Mouse (Mus musculus): Measurements from ENCODE around the gene Rora. TPM values are rescaled to one million over a fixed set of nuclear protein-coding genes. Genes with fewer than 3 reads are reported as not detected.
"Not testable (repeated sequence)": the region's sequence is repeated elsewhere in the genome, so short reads cannot be mapped to it uniquely, and the experiment has no call there.

The Rora gene
- total RNA-seq, 1 experiment from 2014 or later, result 3.4 TPM

DNA sequence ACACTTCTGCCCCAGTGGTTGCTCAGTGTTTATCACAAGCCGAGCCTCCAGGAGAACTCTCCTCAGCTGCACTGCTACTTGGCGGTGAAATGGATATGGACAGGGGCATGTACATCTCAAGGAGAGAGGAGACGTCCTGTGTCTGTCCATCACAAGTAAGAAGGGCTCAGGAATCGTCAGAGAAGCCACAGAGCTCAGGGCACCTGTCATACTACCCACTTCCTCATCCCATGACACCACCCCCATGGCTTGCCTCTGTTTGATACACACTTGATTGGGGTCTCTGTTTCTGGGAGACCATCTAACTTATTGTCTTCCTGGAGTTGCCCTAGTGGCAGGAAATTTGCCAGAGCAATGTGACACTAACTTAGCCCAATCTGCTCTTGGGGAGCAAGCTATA is 433.3 kb downstream of the Rora start:
- no peak for ATAC-seq (replicated peaks; ENCODE audit: insufficient number of reproducible peaks, low FRiP score, low TSS enrichment, poor library complexity, severe bottlenecking)

DNA sequence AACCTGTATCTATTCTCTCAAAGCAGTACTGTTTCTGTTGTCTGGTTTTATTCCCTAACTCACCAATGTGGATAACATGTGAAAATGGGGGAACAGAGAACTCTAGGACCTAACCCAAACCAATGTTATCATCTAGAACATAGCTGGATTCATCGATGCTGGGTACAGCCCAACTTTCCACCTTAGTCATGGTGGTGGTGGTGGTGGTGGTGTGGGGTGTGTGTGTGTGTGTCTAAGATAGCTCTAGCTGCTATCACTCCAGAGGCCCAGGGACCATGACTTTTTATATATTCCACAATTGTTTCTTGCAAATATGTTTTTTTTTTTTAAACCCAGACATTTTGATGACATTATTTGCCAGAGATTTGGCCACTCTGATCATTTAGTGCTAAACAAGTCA is 433.7 kb downstream of the Rora start:
- no peak for ATAC-seq (replicated peaks; ENCODE audit: insufficient number of reproducible peaks, low FRiP score, low TSS enrichment, poor library complexity, severe bottlenecking)

DNA sequence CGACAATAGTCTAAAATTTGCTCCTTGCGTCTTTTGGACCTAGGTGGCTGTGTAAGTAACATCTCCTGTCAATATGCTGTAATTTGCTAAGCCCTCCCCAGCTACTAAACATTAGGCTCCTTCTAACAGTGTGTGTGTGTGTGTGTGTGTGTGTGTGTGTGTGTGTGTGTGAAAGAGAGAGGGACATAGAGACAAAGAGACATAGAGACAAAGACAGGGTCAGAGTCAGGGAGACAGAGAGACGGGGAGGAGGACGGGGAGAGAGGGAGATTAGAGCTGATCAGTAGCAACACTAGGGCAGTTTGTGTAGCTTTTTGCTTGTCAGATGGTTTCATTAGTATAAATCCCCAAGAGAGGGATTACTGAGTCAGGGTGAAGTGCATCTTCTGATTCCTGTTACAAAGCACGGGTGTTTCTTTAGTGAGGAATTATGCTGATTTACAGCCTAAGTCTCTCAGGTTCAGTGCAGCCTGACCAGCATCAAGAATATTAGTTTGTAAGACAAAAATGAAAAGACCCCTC is 437.2 kb downstream of the Rora start:
- no peak for ATAC-seq (replicated peaks; ENCODE audit: insufficient number of reproducible peaks, low FRiP score, low TSS enrichment, poor library complexity, severe bottlenecking)

- no peak for ATAC-seq (replicated peaks; ENCODE audit: insufficient number of reproducible peaks, low FRiP score, low TSS enrichment, poor library complexity, severe bottlenecking)
Observed at GRCm38 (mm10) chr9:69092119-69093013, 438.8 kb downstream of the Rora start.

DNA sequence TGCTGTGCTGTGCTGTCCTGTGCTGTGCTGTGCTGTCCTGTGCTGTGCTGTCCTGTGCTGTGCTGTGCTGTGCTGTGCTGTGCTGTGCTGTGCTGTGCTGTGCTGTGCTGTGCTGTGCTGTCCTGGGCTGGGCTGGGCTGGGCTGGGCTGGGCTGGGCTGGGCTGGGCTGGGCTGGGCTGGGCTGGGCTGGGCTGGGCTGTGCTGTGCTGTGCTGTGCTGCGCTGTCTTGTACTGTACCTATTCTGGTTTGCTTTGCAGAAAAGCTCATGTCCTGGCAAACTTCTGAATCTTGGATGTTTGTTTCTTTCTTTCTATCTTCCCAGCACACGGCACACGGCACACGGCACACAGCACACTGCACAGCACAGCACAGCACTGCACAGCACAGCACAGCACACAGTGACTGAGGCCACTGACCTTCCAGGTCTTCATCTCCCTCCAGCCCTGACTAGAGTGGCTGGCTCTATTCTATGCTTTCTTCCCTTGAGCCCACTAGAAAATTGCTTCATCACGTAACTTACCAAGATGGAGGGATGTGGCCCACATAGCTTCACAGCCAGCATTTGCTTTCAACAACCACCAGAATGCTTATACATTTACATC is 446.7 kb downstream of the Rora start:
- not testable (repeated sequence) for ATAC-seq (replicated peaks; ENCODE audit: insufficient number of reproducible peaks, low FRiP score, low TSS enrichment, poor library complexity, severe bottlenecking)

DNA sequence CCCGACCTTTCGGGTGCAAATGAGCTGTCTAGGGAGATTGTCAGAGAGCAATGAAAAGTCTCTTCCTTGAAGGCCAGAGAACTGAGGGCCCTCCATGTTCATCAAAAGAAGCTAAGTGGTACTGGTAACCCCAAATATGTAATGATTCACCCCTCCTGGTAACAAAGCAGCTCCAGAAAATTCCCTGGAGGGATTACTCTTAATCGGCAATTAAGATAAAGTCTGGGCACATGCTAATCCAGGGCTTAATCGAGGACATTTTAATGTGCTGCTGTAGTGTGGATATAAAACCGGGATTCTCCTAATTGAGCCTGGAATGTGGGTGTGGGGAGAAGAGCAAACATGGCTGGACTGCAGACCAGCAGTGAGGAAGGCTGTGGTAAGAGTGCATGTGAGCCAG is 450.7 kb downstream of the Rora start:
- no peak for ATAC-seq (replicated peaks; ENCODE audit: insufficient number of reproducible peaks, low FRiP score, low TSS enrichment, poor library complexity, severe bottlenecking)

GRCm38 (mm10) chr9:69109618-69110300 is 456.2 kb downstream of the Rora start:
- ATAC-seq (replicated peaks; ENCODE audit: insufficient number of reproducible peaks, low FRiP score, low TSS enrichment, poor library complexity, severe bottlenecking), result no peak

GRCm38 (mm10) chr9:69110301-69110674 is 456.7 kb downstream of the Rora start:
- no peak for ATAC-seq (replicated peaks; ENCODE audit: insufficient number of reproducible peaks, low FRiP score, low TSS enrichment, poor library complexity, severe bottlenecking)

DNA sequence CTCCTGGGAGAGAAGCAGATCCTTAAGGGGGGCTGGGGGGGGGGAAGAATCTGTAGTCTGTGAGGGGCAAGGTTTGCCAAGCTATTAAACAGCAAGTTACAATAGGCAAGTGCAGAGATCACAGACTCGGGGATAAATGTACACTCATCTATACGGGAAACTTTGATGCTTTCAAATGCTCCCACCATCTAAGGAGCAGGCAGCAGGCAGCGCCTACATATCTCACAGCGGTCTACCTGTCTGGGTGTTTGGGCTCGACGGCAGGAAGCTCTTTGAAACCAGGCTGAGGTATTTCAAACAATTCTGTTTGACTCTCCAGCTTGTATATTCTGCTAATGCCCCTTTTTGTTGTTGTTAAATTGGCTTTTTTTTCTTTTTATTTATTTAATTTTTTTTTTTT is 457.1 kb downstream of the Rora start:
- no peak for ATAC-seq (replicated peaks; ENCODE audit: insufficient number of reproducible peaks, low FRiP score, low TSS enrichment, poor library complexity, severe bottlenecking)

GRCm38 (mm10) chr9:69111539-69111938 is 458.0 kb downstream of the Rora start:
- no peak for ATAC-seq (replicated peaks; ENCODE audit: insufficient number of reproducible peaks, low FRiP score, low TSS enrichment, poor library complexity, severe bottlenecking)

- ATAC-seq (replicated peaks; ENCODE audit: insufficient number of reproducible peaks, low FRiP score, low TSS enrichment, poor library complexity, severe bottlenecking), result no peak
Observed at GRCm38 (mm10) chr9:69114429-69114984, 460.9 kb downstream of the Rora start.

DNA sequence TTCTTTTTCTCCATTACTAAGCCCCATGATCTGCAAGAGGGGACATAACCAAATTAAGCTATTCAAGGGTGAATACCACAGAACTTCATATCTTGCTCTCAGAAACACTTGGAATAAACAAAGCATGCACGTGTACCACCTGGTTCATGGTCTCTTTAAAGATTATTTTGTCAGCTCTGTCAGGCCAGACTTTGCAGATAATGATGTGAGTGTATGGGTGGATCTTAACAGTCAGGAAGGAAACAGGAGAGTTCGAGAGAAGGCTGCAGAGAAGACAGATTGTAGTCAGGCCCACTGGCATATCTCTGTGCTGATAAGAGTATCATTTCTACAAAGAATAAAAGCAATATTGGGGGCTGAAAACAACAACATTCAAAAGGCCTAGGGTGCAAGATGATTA is 463.2 kb downstream of the Rora start:
- no peak for ATAC-seq (replicated peaks; ENCODE audit: insufficient number of reproducible peaks, low FRiP score, low TSS enrichment, poor library complexity, severe bottlenecking)

DNA sequence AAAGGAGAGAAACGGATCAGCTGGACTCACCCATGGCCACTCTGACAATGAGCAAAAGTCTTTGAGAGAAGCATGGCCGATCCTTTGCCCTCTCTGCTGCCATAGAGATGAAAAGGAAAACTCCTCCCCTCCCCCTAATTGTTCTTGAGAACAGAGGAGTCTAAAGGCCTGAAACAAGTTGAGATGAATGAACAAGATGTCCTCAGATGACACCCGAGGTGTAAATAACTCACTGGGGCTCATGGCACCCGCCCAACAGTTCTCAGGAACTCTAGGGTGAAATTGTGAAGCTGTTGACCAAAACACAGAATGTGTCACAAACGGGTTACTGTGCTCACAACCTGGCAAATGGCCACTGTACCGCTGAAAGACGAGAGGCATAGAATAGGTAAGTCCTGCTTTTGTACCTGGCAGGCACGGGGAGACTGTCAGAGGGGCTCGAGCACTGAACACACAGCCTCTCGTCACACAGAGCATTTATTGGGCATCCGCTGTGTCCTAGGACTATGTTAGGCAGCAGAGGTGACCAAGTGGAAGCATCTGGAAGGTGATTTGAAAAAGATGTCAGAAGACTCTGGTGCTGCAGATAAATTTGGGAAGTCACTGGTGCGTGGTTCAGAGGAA is 467.6 kb downstream of the Rora start:
- no peak for ATAC-seq (replicated peaks; ENCODE audit: insufficient number of reproducible peaks, low FRiP score, low TSS enrichment, poor library complexity, severe bottlenecking)

GRCm38 (mm10) chr9:69125011-69125786 is 471.6 kb downstream of the Rora start:
- ATAC-seq (replicated peaks; ENCODE audit: insufficient number of reproducible peaks, low FRiP score, low TSS enrichment, poor library complexity, severe bottlenecking), result 0 out of 2 replicates have a peak, but pooled peaks have one; percentile 27

- no peak for ATAC-seq (replicated peaks; ENCODE audit: insufficient number of reproducible peaks, low FRiP score, low TSS enrichment, poor library complexity, severe bottlenecking)
Observed at GRCm38 (mm10) chr9:69125787-69126161, 472.2 kb downstream of the Rora start.

GRCm38 (mm10) chr9:69126595-69126994 is 473.0 kb downstream of the Rora start:
- ATAC-seq (replicated peaks; ENCODE audit: insufficient number of reproducible peaks, low FRiP score, low TSS enrichment, poor library complexity, severe bottlenecking), result no peak

DNA sequence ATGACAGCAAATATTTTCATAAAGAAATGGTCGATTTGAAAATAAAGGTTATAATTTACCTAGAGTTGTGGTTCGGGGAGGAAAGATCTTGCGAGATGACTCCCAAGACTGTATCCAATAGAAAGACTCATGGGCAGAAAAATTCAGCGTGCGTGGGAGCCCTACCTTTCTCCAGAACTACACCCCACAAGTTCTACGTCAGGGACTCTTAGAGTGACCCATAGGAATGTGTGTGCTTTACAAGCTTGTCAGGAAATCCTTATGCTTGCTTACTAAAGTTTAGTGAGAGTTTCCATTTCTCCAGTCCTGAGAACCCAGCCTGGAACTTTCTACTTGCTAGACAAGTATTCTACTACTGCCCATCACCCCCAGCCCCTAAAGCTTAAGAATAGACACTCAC is 474.7 kb downstream of the Rora start:
- ATAC-seq (replicated peaks; ENCODE audit: insufficient number of reproducible peaks, low FRiP score, low TSS enrichment, poor library complexity, severe bottlenecking), result no peak

GRCm38 (mm10) chr9:69132995-69133394 is 479.4 kb downstream of the Rora start:
- no peak for ATAC-seq (replicated peaks; ENCODE audit: insufficient number of reproducible peaks, low FRiP score, low TSS enrichment, poor library complexity, severe bottlenecking)

All from monocyte, adult 5-6 weeks (primary cell).